Mouse (Mus musculus) MEL (cell line): Measurements from ENCODE around the gene Dusp13.

Source experiments
- CTCF ChIP-seq, 3 experiments: IDR thresholded peaks in 2 of 3; conservative IDR thresholded peaks in 1 of 3; 2 replicates each; pipeline ENCODE4 v1.5.1; 2011 to 2012; ENCODE audit warnings: low read length in 3 of 3, low read depth in 2 of 3, mild to moderate bottlenecking in 2 of 3, improper control_type of control experiment in 1 of 3, inconsistent platforms in 1 of 3, mixed read lengths in 1 of 3, moderate library complexity in 1 of 3; ENCODE audit not compliant: control insufficient read depth in 1 of 3, insufficient read depth in 1 of 3, poor library complexity in 1 of 3, severe bottlenecking in 1 of 3
- E2F4 ChIP-seq: IDR thresholded peaks from 2 replicates; pipeline ENCODE4 v1.6.1; 2011; ENCODE audit warnings: low read depth, low read length, improper control_type of control experiment, borderline replicate concordance
- KAT2A ChIP-seq: conservative IDR thresholded peaks from 2 replicates; pipeline ENCODE4 v1.6.1; 2012; ENCODE audit warnings: low read depth, low read length, improper control_type of control experiment, inconsistent platforms
- MAX ChIP-seq: IDR thresholded peaks from 2 replicates; pipeline ENCODE4 v1.6.1; 2011; ENCODE audit warnings: low read length, improper control_type of control experiment
- SIN3A ChIP-seq: IDR thresholded peaks from 2 replicates; pipeline ENCODE4 v1.6.1; 2012; ENCODE audit warnings: low read length, improper control_type of control experiment, inconsistent platforms

- TF ChIP-seq SIN3A, result no peak
- no peak for TF ChIP-seq CTCF (IDR thresholded peaks at IDR 0.05 in 2 of 3, conservative IDR thresholded peaks at IDR 0.05 in 1 of 3; ENCODE audit: control insufficient read depth in 1 of 3, insufficient read depth in 1 of 3, low read depth in 2 of 3, low read length in 3 of 3, poor library complexity in 1 of 3, severe bottlenecking in 1 of 3)
- no peak for TF ChIP-seq E2F4
- TF ChIP-seq KAT2A, result no peak
- no peak for TF ChIP-seq MAX
Observed at GRCm38 (mm10) chr14:21746251-21746650, 4.7 kb downstream of the Dusp13 start.
